Mouse (Mus musculus) kidney, adult 2 months (tissue): Measurements from ENCODE around the gene Mapk1ip1. TPM values are rescaled to one million over a fixed set of nuclear protein-coding genes. Genes with fewer than 3 reads are reported as not detected.

Source experiments
- DNase-seq: peaks from one replicate; pipeline ENCODE4 v3.0.0; 2021
- H3K27ac ChIP-seq: fragments of 200-500 bp; 2 replicates; pipeline ENCODE4 v1.5.1; 2012; ENCODE audit warnings: low read depth, low read length, control low read depth, inconsistent platforms; ENCODE audit not compliant: insufficient read depth
- H3K27me3 ChIP-seq: fragments of 200-500 bp; replicated peaks from 2 replicates; pipeline ENCODE4 v1.6.1; 2012; ENCODE audit warnings: mild to moderate bottlenecking, moderate library complexity, low read length, inconsistent platforms; ENCODE audit not compliant: control insufficient read depth, insufficient read depth
- H3K36me3 ChIP-seq: fragments of 200-500 bp; 2 replicates; pipeline ENCODE4 v1.6.1; 2012; ENCODE audit warnings: mild to moderate bottlenecking, moderate library complexity, low read length, inconsistent platforms; ENCODE audit not compliant: control insufficient read depth, insufficient read depth
- H3K4me1 ChIP-seq: fragments of 200-500 bp; 2 replicates; pipeline ENCODE4 v1.6.1; 2011; ENCODE audit warnings: low read length; ENCODE audit not compliant: control insufficient read depth, insufficient read depth
- H3K4me3 ChIP-seq: fragments of 200-500 bp; 2 replicates; pipeline ENCODE4 v1.5.1; 2011; ENCODE audit warnings: mild to moderate bottlenecking, low read depth, low read length, control low read depth; ENCODE audit not compliant: insufficient read depth
- CTCF ChIP-seq: fragments of 200-500 bp; conservative IDR thresholded peaks from 2 replicates; pipeline ENCODE4 v1.5.1; 2011; ENCODE audit warnings: low read depth, mild to moderate bottlenecking, control low read depth, low read length, moderate library complexity, mixed read lengths; ENCODE audit not compliant: insufficient read depth, insufficient read length
- POLR2A ChIP-seq: fragments of 200-500 bp; IDR thresholded peaks from one replicate; pipeline ENCODE4 v1.6.1; 2011; ENCODE audit warnings: low read depth, low read length, control low read depth
- WGBS: fragments of 180-500 bp; shearing (Covaris S2); methylation state at CpG from one replicate; pipeline ENCODE4 v1.1.7; 2018; 5-methylcytosine and 5-hydroxymethylcytosine counted together
- polyA plus RNA-seq: library from polyadenylated mRNA; depleted of rRNA; stranded (reverse); fragments of >200 nt; gene quantifications from 2 replicates; pipeline ENCODE4 v1.2.3, GENCODE M21; 2012

The Mapk1ip1 gene
- polyA plus RNA-seq, 1 experiment: 43.5 TPM

DNA sequence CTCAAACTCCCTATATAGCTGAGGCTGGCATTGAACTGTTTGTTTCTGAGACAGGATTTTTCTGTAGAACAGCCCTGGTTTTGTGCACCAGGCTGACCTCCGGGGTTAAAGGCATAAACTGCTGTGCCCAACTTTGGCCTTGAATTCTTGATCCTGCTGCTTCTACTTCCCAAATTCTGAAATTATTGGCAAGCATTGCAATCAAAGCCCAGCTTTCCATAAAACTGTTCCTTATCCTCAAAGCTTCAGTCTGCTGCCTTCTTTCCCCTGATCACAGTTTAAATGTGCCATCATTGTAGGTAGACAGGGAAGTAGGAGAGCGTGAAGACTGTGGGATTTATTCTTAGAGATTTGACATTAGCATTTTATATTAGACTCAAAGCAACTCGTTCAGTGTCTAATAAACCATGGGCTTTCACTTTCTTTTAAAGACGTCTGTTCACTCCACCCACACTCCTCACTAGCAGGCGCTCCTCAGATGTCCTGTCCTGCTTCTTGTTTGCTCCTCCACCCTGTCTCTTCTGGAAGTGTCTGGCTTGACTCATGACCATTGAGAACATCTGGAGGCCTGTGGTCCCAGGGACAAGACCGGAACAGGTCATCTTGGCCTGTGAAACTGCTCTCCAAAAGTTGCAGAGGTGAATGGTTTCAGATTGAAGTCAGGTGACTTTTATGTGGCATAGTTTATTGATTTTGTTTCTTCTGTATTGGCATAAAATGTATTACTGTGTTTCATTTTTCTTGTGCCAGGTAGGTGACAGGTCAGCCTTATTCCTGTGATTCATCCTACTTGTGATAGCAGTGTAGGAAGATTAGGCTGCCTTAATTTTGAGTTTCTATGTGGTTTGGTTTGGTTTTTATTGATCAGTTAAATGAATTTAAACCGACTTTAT lies 2.2 kb upstream of the Mapk1ip1 start:
- TF ChIP-seq CTCF (no peak), POLR2A (no peak)
- WGBS: 57% methylated on average over 7 of the region's 7 CpGs
- H3K27ac ChIP-seq: no peak overlapping the region
- no peak overlapping the region for H3K4me3 ChIP-seq
- no peaks in the 10 kb centered on the region for H3K27me3 ChIP-seq
- DNase-seq: no peak
- peaks cover 30% of the 10 kb centered on the region for H3K4me1 ChIP-seq
- H3K36me3 ChIP-seq: no peaks in the 10 kb centered on the region

DNA sequence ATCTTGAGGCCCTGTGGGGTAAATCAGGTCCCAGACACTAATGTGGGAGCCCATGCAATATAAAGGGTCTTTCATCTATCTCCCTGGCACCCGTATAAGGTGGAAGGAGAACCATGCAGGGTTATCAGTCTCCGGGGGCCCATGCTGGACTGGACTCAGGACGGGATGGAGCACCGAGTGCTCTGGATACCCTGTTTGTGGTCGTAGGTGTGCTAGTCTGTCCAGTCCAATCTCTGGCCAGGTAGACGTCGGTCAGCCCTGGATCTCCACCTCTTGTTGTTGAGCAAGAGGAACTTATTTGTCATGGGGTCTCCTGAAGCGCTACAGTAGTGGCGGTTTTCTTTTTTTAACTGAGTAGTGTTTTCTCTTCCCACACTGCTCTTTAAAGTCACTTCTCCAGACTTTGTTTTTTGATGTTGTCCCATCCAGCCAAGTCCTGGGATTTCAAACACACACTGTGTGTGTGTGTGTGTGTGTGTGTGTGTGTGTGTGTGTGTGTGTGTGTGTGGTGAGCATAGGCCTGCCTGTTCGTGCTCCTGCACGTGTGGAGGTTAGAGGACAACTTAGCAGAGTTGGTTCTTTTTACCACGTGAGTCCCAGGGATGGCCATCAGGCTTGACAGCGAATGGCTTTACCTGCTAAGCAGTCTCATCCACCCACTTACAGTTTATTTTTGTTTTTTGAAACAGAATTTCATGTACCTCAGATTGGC lies 1.4 kb upstream of the Mapk1ip1 start:
- Histone ChIP-seq H3K27ac (no peak overlapping the region), H3K4me3 (peak overlapping the region; percentile 66), H3K4me1 (peaks cover 24% of the 10 kb centered on the region), H3K27me3 (no peaks in the 10 kb centered on the region), H3K36me3 (no peaks in the 10 kb centered on the region)
- WGBS: 15% methylated on average over 13 of the region's 13 CpGs
- peak; percentile 12 for DNase-seq
- TF ChIP-seq POLR2A (no peak), CTCF (no peak)

DNA sequence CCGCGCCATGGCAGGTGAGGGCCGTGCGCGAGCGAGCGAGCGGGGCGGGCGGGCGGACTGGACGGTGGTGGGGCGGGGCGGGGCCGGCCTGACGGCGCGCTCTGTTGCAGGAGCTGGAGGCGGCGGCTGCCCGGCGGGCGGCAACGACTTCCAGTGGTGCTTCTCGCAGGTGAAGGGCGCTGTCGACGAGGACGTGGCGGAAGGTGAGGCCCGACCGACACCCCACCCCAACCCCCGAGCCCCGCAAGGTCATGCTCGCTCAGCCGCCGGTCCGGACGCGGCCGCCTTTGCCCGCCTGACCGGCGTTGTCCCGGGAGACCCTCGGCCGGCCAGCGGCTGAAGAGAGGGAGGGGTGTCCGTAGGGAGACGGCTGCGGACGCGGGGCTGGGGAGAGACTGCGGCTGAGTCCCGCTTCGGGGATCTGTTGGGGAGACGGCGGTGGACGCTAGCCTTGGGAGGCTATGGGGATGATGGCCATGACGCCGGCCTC lies 474 bp upstream of the Mapk1ip1 start:
- Histone ChIP-seq H3K27me3 (no peaks in the 10 kb centered on the region), H3K4me1 (peaks cover 24% of the 10 kb centered on the region), H3K36me3 (no peaks in the 10 kb centered on the region), H3K27ac (peak overlapping the region; percentile 59), H3K4me3 (peak overlapping the region; percentile 66)
- TF ChIP-seq CTCF: no peak
- no peak for TF ChIP-seq POLR2A
- DNase-seq: no peak
- under 1% methylated on average over 61 of the region's 61 CpGs for WGBS

DNA sequence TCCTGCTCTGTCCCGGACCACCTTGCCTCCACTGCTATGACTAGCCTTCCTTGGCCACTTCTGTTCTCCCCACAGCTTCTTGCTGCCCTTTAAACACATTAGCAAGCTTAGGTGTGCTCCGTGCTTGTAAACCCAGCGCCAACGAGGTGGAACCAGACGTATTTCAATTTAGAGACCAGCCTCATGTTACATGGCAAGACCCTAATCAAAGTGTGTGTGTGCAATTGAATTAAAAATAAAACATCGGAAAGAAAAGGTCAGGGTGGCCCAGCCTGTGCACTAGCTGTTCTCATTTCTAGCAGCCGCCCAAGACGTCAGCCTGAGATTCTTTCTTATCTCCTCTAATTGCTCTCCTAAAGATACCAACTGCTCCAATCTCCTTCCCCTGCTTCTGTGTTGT lies 962 bp downstream of the Mapk1ip1 start:
- 16% methylated on average over 8 of the region's 8 CpGs for WGBS
- no peaks in the 10 kb centered on the region for H3K27me3 ChIP-seq
- H3K27ac ChIP-seq: no peak overlapping the region
- H3K4me3 ChIP-seq: peak overlapping the region; percentile 66; the same call in 1 of the 2 replicates
- no peaks in the 10 kb centered on the region for H3K36me3 ChIP-seq
- no peak for DNase-seq
- peaks cover 24% of the 10 kb centered on the region for H3K4me1 ChIP-seq
- TF ChIP-seq CTCF: no peak
- no peak for TF ChIP-seq POLR2A

GRCm38 (mm10) chr7:138843421-138843820 lies 2.7 kb downstream of the Mapk1ip1 start:
- Histone ChIP-seq H3K4me1 (peaks cover 22% of the 10 kb centered on the region), H3K36me3 (no peaks in the 10 kb centered on the region), H3K27ac (no peak overlapping the region), H3K27me3 (no peaks in the 10 kb centered on the region), H3K4me3 (no peak overlapping the region)
- DNase-seq: no peak
- 81% methylated on average over 4 of the region's 4 CpGs for WGBS
- no peak for TF ChIP-seq CTCF
- TF ChIP-seq POLR2A: no peak

DNA sequence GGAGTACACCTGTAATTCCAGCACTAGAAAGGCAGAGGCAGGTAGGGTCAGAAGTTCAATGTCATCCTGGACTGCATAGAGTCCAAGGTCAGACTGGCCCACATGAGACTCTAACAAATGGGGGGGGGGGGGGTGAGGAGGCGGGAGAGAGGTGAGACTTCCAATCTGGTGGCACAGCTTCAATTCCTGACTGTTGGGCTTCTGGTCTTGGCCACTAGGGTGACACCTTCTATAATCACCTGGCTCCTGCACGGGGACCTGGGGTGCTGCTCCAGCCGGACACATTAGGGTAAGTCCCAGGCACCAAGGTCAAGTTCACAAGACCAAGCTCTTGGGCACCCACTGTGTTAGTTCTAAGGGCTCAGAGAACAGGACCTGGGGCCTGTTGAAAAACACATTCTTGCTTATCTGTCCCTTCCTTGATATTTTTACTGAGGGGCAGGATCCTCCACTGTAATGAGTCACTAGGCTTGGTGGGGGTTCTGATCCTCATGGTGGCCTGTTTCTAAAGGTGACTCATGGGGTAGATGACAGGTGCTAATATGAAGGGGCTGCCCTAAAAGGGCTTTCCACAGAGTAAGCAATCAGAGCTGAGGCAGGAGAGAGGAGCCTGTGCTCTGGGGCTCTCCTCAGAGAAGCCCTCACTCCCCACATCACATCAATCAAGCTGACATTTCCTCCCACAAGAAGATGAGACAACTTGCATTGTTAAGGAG lies 4.5 kb downstream of the Mapk1ip1 start:
- Histone ChIP-seq H3K36me3 (no peaks in the 10 kb centered on the region), H3K27ac (no peak overlapping the region), H3K4me1 (peaks cover 8% of the 10 kb centered on the region), H3K27me3 (no peaks in the 10 kb centered on the region), H3K4me3 (no peak overlapping the region)
- 46% methylated on average over 2 of the region's 3 CpGs for WGBS
- DNase-seq: peak; percentile 8
- 0 out of 2 replicates have a peak, but pooled peaks have one; percentile 14 for TF ChIP-seq CTCF
- TF ChIP-seq POLR2A: no peak
